Mouse (Mus musculus) testis, adult 2 months (tissue): ENCODE measurements around the gene Pcsk5.

ENCODE experiments used
- CTCF ChIP-seq: fragments of 200-500 bp; IDR thresholded peaks from 2 replicates; pipeline ENCODE4 v1.5.1; 2012; ENCODE audit warnings: low read depth, mild to moderate bottlenecking, inconsistent platforms, low read length, moderate library complexity; ENCODE audit not compliant: control insufficient read depth, insufficient read depth, insufficient replicate concordance
- POLR2A ChIP-seq: fragments of 200-500 bp; IDR thresholded peaks from 2 replicates; pipeline ENCODE4 v1.6.1; 2012; ENCODE audit warnings: low read depth, mild to moderate bottlenecking, inconsistent platforms, low read length, moderate library complexity; ENCODE audit not compliant: control insufficient read depth

- TF ChIP-seq CTCF (no peak), POLR2A (no peak)
Measured at GRCm38 (mm10) chr19:17400571-17400970, 436.9 kb downstream of the Pcsk5 start.
